Mouse (Mus musculus) kidney, embryonic 16.5 days (tissue): ENCODE measurements around the gene Dcst2. TPM values are rescaled to one million over a fixed set of nuclear protein-coding genes. Genes with fewer than 3 reads are reported as not detected.
A peak's percentile ranks its signal among the peaks of the same experiment; 100 is the strongest.

Experiments used
- ATAC-seq: fragments of 200-750 bp; cut with Nextera tagmentation; 2 replicates; pipeline ENCODE4 v1.8.0; 2017; ENCODE audit warnings: moderate TSS enrichment; ENCODE audit not compliant: low FRiP score, low TSS enrichment
- H3K27ac ChIP-seq: fragments of 300-500 bp; sonication (generic); 2 replicates; pipeline ENCODE4 v1.5.1; 2014; ENCODE audit warnings: low read length
- H3K27me3 ChIP-seq: fragments of 300-500 bp; sonication (generic); 2 replicates; pipeline ENCODE4 v1.6.1; 2014; ENCODE audit warnings: low read length, control low read depth, mixed read lengths; ENCODE audit not compliant: insufficient read depth
- H3K36me3 ChIP-seq: fragments of 300-500 bp; sonication (generic); 2 replicates; pipeline ENCODE4 v1.6.1; 2014; ENCODE audit warnings: low read length, control low read depth, mixed read lengths; ENCODE audit not compliant: insufficient read depth
- H3K4me1 ChIP-seq: fragments of 300-500 bp; sonication (generic); 2 replicates; pipeline ENCODE4 v1.6.1; 2014; ENCODE audit warnings: low read length, control low read depth, mixed read lengths; ENCODE audit not compliant: insufficient read depth
- H3K4me2 ChIP-seq: fragments of 300-500 bp; sonication (generic); replicated peaks from 2 replicates; pipeline ENCODE4 v1.6.1; 2014; ENCODE audit warnings: low read depth, low read length
- H3K4me3 ChIP-seq: fragments of 300-500 bp; sonication (generic); 2 replicates; pipeline ENCODE4 v1.5.1; 2014; ENCODE audit warnings: mild to moderate bottlenecking, low read length
- H3K9ac ChIP-seq: fragments of 300-500 bp; sonication (generic); replicated peaks from 2 replicates; pipeline ENCODE4 v1.6.1; 2014; ENCODE audit warnings: low read length
- H3K9me3 ChIP-seq: fragments of 300-500 bp; sonication (generic); 2 replicates; pipeline ENCODE4 v1.6.1; 2016; ENCODE audit warnings: low read length, control low read depth
- WGBS: fragments of 180-500 bp; shearing (Covaris S2); extraction: QIAGEN DNeasy Blood & Tissue Kit; methylation state at CpG from one replicate; pipeline ENCODE4 v1.1.7; 2014; 5-methylcytosine and 5-hydroxymethylcytosine counted together
- polyA plus RNA-seq: library from polyadenylated mRNA; unstranded; fragments of >200 nt; fragmentation: Nextera tagmentation; extraction: Ambion mirVana; gene quantifications from 2 replicates; pipeline ENCODE4 v1.2.1, GENCODE M21; 2015

The Dcst2 gene
- polyA plus RNA-seq, 1 experiment from 2014 or later, result 0.35 TPM

GRCm38 (mm10) chr3:89340465-89340864, 21.3 kb upstream of the Dcst2 start:
- H3K4me2 ChIP-seq, result peak overlapping the region; percentile 56
- H3K9ac ChIP-seq, result peak overlapping the region; percentile 42
- peaks cover 5% of the 10 kb centered on the region for H3K36me3 ChIP-seq
- H3K27ac ChIP-seq, result no peak overlapping the region
- 1% methylated on average over 11 of the region's 11 CpGs for WGBS
- peaks cover 45% of the 10 kb centered on the region for H3K4me1 ChIP-seq
- H3K27me3 ChIP-seq, result no peaks in the 10 kb centered on the region
- no peaks in the 10 kb centered on the region for H3K9me3 ChIP-seq
- ATAC-seq, result 0 out of 2 replicates have a peak, but pooled peaks have one; percentile 5
- peak overlapping the region; percentile 36 for H3K4me3 ChIP-seq

- no peak for ATAC-seq
- H3K4me2 ChIP-seq, result no peak overlapping the region
- peaks cover 6% of the 10 kb centered on the region for H3K36me3 ChIP-seq
- no peak overlapping the region for H3K9ac ChIP-seq
- H3K27ac ChIP-seq, result no peak overlapping the region
- no peaks in the 10 kb centered on the region for H3K9me3 ChIP-seq
- no peak overlapping the region for H3K4me3 ChIP-seq
- WGBS, result 92% methylated on average over 4 of the region's 4 CpGs
- H3K27me3 ChIP-seq, result no peaks in the 10 kb centered on the region
- H3K4me1 ChIP-seq, result peaks cover 32% of the 10 kb centered on the region
Observed at GRCm38 (mm10) chr3:89341794-89342193, 20.0 kb upstream of the Dcst2 start.

GRCm38 (mm10) chr3:89343279-89343678, 18.5 kb upstream of the Dcst2 start:
- ATAC-seq, result no peak
- H3K4me2 ChIP-seq, result no peak overlapping the region
- H3K9ac ChIP-seq, result no peak overlapping the region
- no peak overlapping the region for H3K27ac ChIP-seq
- H3K9me3 ChIP-seq, result no peaks in the 10 kb centered on the region
- peaks cover 6% of the 10 kb centered on the region for H3K36me3 ChIP-seq
- 84% methylated on average over 7 of the region's 7 CpGs for WGBS
- H3K4me3 ChIP-seq, result no peak overlapping the region
- H3K4me1 ChIP-seq, result peaks cover 28% of the 10 kb centered on the region
- no peaks in the 10 kb centered on the region for H3K27me3 ChIP-seq

DNA sequence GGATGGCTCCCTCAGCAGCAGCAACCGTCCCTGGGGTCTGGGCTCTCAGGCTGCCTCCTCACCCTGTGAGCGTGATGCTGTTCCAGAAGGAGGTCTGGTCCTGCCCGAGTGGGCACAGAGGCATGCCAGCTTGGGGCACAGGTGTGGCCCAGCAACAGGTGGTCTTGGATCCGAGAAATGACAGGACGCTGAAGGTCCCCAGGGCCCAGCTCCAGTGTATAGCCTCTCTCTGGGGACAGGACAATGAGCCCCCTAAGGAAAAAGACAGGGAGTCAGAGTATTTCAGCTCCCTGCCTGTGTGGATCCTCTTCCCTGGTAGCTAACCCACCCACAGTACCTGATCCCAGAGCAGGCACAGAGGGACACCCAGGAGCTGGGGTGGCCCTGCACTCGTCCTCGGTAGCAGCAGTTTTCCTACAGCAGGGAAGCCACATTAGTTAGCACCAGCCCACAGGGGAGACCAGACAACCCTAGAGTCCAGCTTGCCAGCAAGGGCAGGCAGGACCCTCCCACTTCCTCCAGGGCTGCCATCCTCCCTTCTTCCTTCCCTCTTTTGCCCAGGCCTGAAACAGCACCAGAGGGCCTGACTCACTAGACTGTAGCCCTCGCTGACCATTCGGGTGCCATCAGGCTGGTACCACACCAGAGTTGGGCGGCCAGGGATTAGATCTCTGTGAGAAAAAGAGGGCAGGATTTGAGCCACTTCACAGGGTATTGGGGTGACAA, 14.8 kb upstream of the Dcst2 start:
- Histone ChIP-seq H3K27me3 (no peaks in the 10 kb centered on the region), H3K4me1 (peaks cover 18% of the 10 kb centered on the region), H3K36me3 (peaks cover 6% of the 10 kb centered on the region), H3K9me3 (no peaks in the 10 kb centered on the region), H3K4me2 (no peak overlapping the region), H3K4me3 (no peak overlapping the region), H3K9ac (no peak overlapping the region), H3K27ac (no peak overlapping the region)
- WGBS, result 80% methylated on average over 10 of the region's 10 CpGs
- no peak for ATAC-seq

- Histone ChIP-seq H3K4me1 (peaks cover 23% of the 10 kb centered on the region), H3K27me3 (no peaks in the 10 kb centered on the region), H3K4me3 (peak overlapping the region; percentile 72), H3K9ac (peak overlapping the region; percentile 77), H3K36me3 (peaks cover 6% of the 10 kb centered on the region), H3K27ac (peak overlapping the region; percentile 73; the same call in 1 of the 2 replicates), H3K4me2 (peak overlapping the region; percentile 97), H3K9me3 (no peaks in the 10 kb centered on the region)
- 63% methylated on average over 1 of the region's 1 CpGs for WGBS
- ATAC-seq, result no peak
Observed at GRCm38 (mm10) chr3:89347916-89348315, 13.9 kb upstream of the Dcst2 start.

GRCm38 (mm10) chr3:89348911-89349868, 12.6 kb upstream of the Dcst2 start:
- Histone ChIP-seq H3K4me1 (peaks cover 23% of the 10 kb centered on the region), H3K27ac (peak overlapping the region; percentile 73), H3K9ac (peak overlapping the region; percentile 77), H3K36me3 (peaks cover 6% of the 10 kb centered on the region), H3K27me3 (no peaks in the 10 kb centered on the region), H3K4me3 (peak overlapping the region; percentile 72), H3K9me3 (no peaks in the 10 kb centered on the region), H3K4me2 (peak overlapping the region; percentile 97)
- peak; percentile 55 for ATAC-seq
- WGBS, result under 1% methylated on average over 38 of the region's 38 CpGs

DNA sequence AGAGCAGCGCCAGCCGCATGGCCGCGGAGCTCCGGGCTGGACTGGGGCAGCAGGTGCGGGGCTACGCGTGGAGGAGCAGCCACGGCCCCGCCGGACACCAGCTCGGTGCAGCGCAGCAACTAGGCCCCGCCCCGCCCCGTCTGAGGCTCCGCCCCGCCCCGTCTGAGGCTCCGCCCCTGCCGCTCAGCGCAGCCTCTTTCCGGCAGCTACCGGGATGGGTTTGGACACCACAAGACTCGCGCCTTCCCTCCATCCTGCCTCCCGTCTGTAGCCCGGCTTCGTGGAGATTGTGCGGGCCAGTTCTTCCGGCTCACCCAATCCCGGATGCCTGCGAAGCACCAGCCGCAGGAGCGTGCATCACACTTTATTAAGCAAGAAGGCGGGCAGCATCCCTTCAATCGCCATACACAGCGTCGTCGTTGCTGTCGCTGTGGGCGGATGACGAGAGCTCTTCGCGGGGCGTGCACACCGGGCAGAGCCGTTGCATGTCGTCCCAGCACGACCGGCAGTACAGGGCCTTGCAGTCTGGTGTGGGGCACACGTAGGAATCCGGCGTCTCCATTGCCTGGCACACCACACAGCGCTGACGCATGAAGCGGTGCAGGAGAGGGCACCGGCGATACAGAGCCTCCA, 11.8 kb upstream of the Dcst2 start, which contains the start of gene Adam15:
TSS of gene Adam15 (minus strand) at position 128 of the 633 bp plus-strand sequence.
- H3K27ac ChIP-seq, result peak within 1 kb of the TSS; percentile 73
- H3K4me1 ChIP-seq, result peaks cover 26% of the 10 kb centered on the region
- under 1% methylated on average over 59 of the region's 59 CpGs for WGBS
- peaks cover 6% of the 10 kb centered on the region for H3K36me3 ChIP-seq
- peak within 1 kb of the TSS; percentile 97 for H3K4me2 ChIP-seq
- H3K9me3 ChIP-seq, result no peaks in the 10 kb centered on the region
- peak; percentile 90 for ATAC-seq
- H3K4me3 ChIP-seq, result peak within 1 kb of the TSS; percentile 72
- H3K27me3 ChIP-seq, result no peaks in the 10 kb centered on the region
- peak within 1 kb of the TSS; percentile 77 for H3K9ac ChIP-seq

DNA sequence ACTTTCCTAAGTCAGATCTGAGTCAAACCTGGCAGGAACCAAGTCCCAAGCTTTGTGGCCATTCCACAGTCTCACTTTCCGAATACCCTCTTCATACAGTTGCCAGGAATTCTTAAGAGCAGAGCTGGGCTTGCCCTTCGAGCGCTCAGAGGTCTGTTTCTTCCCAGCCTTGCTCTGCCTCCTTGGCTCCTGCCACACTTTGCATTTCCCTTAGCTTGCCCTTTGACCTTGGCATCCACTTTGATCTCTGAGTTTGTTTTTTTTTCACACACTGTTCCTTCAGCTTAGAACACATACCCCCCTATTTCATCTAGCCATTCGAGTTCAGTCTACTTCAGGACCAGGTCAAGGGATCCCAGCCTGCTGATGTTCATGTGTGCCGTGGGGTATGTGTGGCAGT, 10.5 kb upstream of the Dcst2 start:
- peaks cover 28% of the 10 kb centered on the region for H3K4me1 ChIP-seq
- 49% methylated on average over 5 of the region's 5 CpGs for WGBS
- no peak overlapping the region for H3K27ac ChIP-seq
- H3K4me3 ChIP-seq, result no peak overlapping the region
- no peaks in the 10 kb centered on the region for H3K36me3 ChIP-seq
- no peaks in the 10 kb centered on the region for H3K9me3 ChIP-seq
- no peak for ATAC-seq
- no peaks in the 10 kb centered on the region for H3K27me3 ChIP-seq
- H3K4me2 ChIP-seq, result no peak overlapping the region
- H3K9ac ChIP-seq, result no peak overlapping the region

DNA sequence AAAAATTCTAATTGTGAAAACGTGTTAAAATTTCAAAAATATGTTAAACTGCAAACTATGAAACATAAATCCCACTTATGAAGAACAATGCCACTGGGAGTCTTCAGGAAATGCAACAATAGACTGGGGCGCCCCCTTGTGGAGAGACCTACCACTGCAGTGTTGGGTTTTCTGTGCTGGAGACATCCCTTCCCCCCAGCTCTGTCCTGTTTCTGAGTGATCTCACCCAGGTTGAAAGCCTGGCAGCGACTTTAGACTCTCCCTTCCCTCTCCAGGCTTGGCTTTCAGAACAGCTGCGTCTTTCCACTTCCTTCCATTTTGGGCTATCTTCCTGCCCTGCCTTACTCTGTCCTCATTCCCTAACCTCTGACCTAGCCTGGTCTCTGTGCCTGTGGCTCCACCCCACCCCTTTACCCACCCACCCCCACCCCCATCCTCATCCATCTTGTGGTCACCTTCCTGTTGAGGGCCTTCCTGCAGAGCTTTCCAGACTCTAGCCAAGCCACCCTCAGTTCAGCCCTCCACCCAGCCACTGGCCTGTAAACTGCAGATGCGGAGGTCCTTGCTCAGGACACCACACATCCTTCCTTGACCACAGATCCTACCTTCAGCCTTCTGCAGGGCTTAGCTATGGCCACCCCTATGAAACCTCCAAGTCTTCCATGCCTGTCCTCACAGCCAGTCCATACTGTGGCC, 6.8 kb upstream of the Dcst2 start:
- Histone ChIP-seq H3K9ac (no peak overlapping the region), H3K4me2 (no peak overlapping the region), H3K36me3 (no peaks in the 10 kb centered on the region), H3K27ac (peak overlapping the region; percentile 45), H3K4me3 (no peak overlapping the region), H3K27me3 (no peaks in the 10 kb centered on the region), H3K4me1 (peaks cover 17% of the 10 kb centered on the region), H3K9me3 (no peaks in the 10 kb centered on the region)
- peak; percentile 25 for ATAC-seq
- WGBS, result 14% methylated on average over 5 of the region's 5 CpGs
